Mouse (Mus musculus) CH12.LX (cell line): ENCODE results near the gene Phf12. TPM values are rescaled to one million over a fixed set of nuclear protein-coding genes. Genes with fewer than 3 reads are reported as not detected.

Experiments used
- DNase-seq: peaks from one replicate; pipeline ENCODE4 v3.0.0-alpha.2; 2013; ENCODE audit errors: extremely low read depth
- H3K27ac ChIP-seq: 2 replicates; pipeline ENCODE4 v1.5.1; 2012; ENCODE audit warnings: low read depth, mild to moderate bottlenecking, control low read depth, moderate library complexity; ENCODE audit not compliant: insufficient read depth
- H3K27me3 ChIP-seq: replicated peaks from 2 replicates; pipeline ENCODE3; 2012; ENCODE audit warnings: inconsistent platforms
- H3K36me3 ChIP-seq, 2 experiments: replicated peaks in 1 of 2; 2 replicates each; pipeline versions ENCODE3 to v1.6.1; 2012; ENCODE audit warnings: inconsistent platforms in 1 of 2, low read length in 1 of 2, mild to moderate bottlenecking in 1 of 2, mixed read lengths in 1 of 2, moderate library complexity in 1 of 2; ENCODE audit not compliant: control insufficient read depth in 1 of 2, insufficient read depth in 1 of 2
- H3K4me1 ChIP-seq, 2 experiments: 2 replicates each; pipeline ENCODE4 v1.6.1; 2012; ENCODE audit warnings: inconsistent platforms in 1 of 2, moderate library complexity in 1 of 2; ENCODE audit not compliant: insufficient read depth in 2 of 2, control insufficient read depth in 1 of 2
- H3K4me2 ChIP-seq: 2 replicates; pipeline ENCODE4 v1.6.1; 2012; ENCODE audit warnings: low read depth, mild to moderate bottlenecking, control low read depth; ENCODE audit not compliant: poor library complexity, insufficient read depth, severe bottlenecking
- H3K4me3 ChIP-seq, 3 experiments: fragments of 150-350 bp in 1 of 3; sonication (generic) in 1 of 3; replicated peaks in 1 of 3; 2 replicates each; pipeline versions ENCODE3 to v1.5.1; 2011 to 2012; ENCODE audit warnings: low read depth in 2 of 3, low read length in 2 of 3, mild to moderate bottlenecking in 2 of 3, moderate library complexity in 2 of 3, control low read depth in 1 of 3, improper control_type of control experiment in 1 of 3, inconsistent platforms in 1 of 3, mixed read lengths in 1 of 3; ENCODE audit not compliant: poor library complexity in 1 of 3
- H3K79me2 ChIP-seq: replicated peaks from 2 replicates; pipeline ENCODE4 v1.6.1; 2012; ENCODE audit warnings: mild to moderate bottlenecking, moderate library complexity; ENCODE audit not compliant: control insufficient read depth, poor library complexity, insufficient read depth, severe bottlenecking; ENCODE audit errors: extremely low read depth
- H3K9ac ChIP-seq: 2 replicates; pipeline ENCODE4 v1.6.1; 2012; ENCODE audit warnings: low read depth, mild to moderate bottlenecking, control low read depth, moderate library complexity; ENCODE audit not compliant: insufficient read depth
- H3K9me3 ChIP-seq: replicated peaks from 2 replicates; pipeline ENCODE3; 2012; ENCODE audit warnings: low read length, inconsistent platforms, mixed read lengths
- BHLHE40 ChIP-seq: IDR thresholded peaks from 2 replicates; pipeline ENCODE4 v1.6.1; 2011; ENCODE audit warnings: mild to moderate bottlenecking, low read depth, low read length, improper control_type of control experiment
- CHD1 ChIP-seq: IDR thresholded peaks from 2 replicates; pipeline ENCODE4 v1.6.1; 2012; ENCODE audit warnings: low read depth, low read length, improper control_type of control experiment, inconsistent platforms
- CHD2 ChIP-seq: IDR thresholded peaks from 2 replicates; pipeline ENCODE4 v1.6.1; 2011; ENCODE audit warnings: low read length, improper control_type of control experiment
- CTCF ChIP-seq, 2 experiments: IDR thresholded peaks in 1 of 2; conservative IDR thresholded peaks in 1 of 2; 2 replicates each; pipeline ENCODE4 v1.5.1; 2011 to 2012; ENCODE audit warnings: low read depth in 2 of 2, low read length in 2 of 2, improper control_type of control experiment in 1 of 2, inconsistent platforms in 1 of 2, mild to moderate bottlenecking in 1 of 2, moderate library complexity in 1 of 2
- E2F4 ChIP-seq: IDR thresholded peaks from 2 replicates; pipeline ENCODE4 v1.6.1; 2011; ENCODE audit warnings: low read depth, low read length, improper control_type of control experiment; ENCODE audit not compliant: insufficient replicate concordance
- ELF1 ChIP-seq: IDR thresholded peaks from 2 replicates; pipeline ENCODE4 v1.6.1; 2014; ENCODE audit warnings: low read depth, mild to moderate bottlenecking, inconsistent platforms, low read length, improper control_type of control experiment
- EP300 ChIP-seq: IDR thresholded peaks from 2 replicates; pipeline ENCODE4 v1.6.1; 2011; ENCODE audit warnings: low read length, improper control_type of control experiment
- GABPA ChIP-seq: IDR thresholded peaks from 2 replicates; pipeline ENCODE4 v1.6.1; 2012; ENCODE audit warnings: low read depth, low read length, improper control_type of control experiment, inconsistent platforms; ENCODE audit not compliant: insufficient replicate concordance
- HCFC1 ChIP-seq: IDR thresholded peaks from 2 replicates; pipeline ENCODE4 v1.6.1; 2012; ENCODE audit warnings: low read depth, mild to moderate bottlenecking, inconsistent platforms, low read length, improper control_type of control experiment
- IRF4 ChIP-seq: IDR thresholded peaks from 2 replicates; pipeline ENCODE4 v1.6.1; 2014; ENCODE audit warnings: low read depth, mild to moderate bottlenecking, inconsistent platforms, low read length, improper control_type of control experiment
- JUND ChIP-seq: conservative IDR thresholded peaks from 2 replicates; pipeline ENCODE4 v1.6.1; 2011; ENCODE audit warnings: low read depth, low read length, improper control_type of control experiment
- KAT2A ChIP-seq: IDR thresholded peaks from 2 replicates; pipeline ENCODE4 v1.6.1; 2012; ENCODE audit warnings: low read length, improper control_type of control experiment, inconsistent platforms; ENCODE audit not compliant: insufficient replicate concordance
- MAX ChIP-seq: IDR thresholded peaks from 2 replicates; pipeline ENCODE4 v1.6.1; 2011; ENCODE audit warnings: low read length, improper control_type of control experiment
- MAZ ChIP-seq: IDR thresholded peaks from 2 replicates; pipeline ENCODE4 v1.6.1; 2012; ENCODE audit warnings: low read depth, mild to moderate bottlenecking, inconsistent platforms, low read length, improper control_type of control experiment, moderate library complexity
- MEF2A ChIP-seq: IDR thresholded peaks from 2 replicates; pipeline ENCODE4 v1.6.1; 2014; ENCODE audit warnings: low read depth, mild to moderate bottlenecking, inconsistent platforms, low read length, improper control_type of control experiment, borderline replicate concordance
- MXI1 ChIP-seq: IDR thresholded peaks from 2 replicates; pipeline ENCODE4 v1.6.1; 2011; ENCODE audit warnings: mild to moderate bottlenecking, low read depth, low read length, improper control_type of control experiment
- MYC ChIP-seq: IDR thresholded peaks from 2 replicates; pipeline ENCODE4 v1.6.1; 2011; ENCODE audit warnings: low read depth, mild to moderate bottlenecking, improper control_type of control experiment, low read length
- NELFE ChIP-seq: IDR thresholded peaks from 2 replicates; pipeline ENCODE4 v1.6.1; 2011; ENCODE audit warnings: low read depth, low read length, improper control_type of control experiment
- NRF1 ChIP-seq: IDR thresholded peaks from 2 replicates; pipeline ENCODE4 v1.6.1; 2014; ENCODE audit warnings: low read depth, mild to moderate bottlenecking, inconsistent platforms, low read length, improper control_type of control experiment, moderate library complexity
- POLR2A ChIP-seq: IDR thresholded peaks from 2 replicates; pipeline ENCODE4 v1.6.1; 2011; ENCODE audit warnings: low read depth, mild to moderate bottlenecking, improper control_type of control experiment, low read length
- POLR2AphosphoS2 ChIP-seq: IDR thresholded peaks from 2 replicates; pipeline ENCODE4 v1.6.1; 2011; ENCODE audit warnings: low read depth, low read length, improper control_type of control experiment
- RAD21 ChIP-seq: IDR thresholded peaks from 2 replicates; pipeline ENCODE4 v1.6.1; 2011; ENCODE audit warnings: low read depth, mild to moderate bottlenecking, low read length, improper control_type of control experiment, moderate library complexity
- RCOR1 ChIP-seq: conservative IDR thresholded peaks from 2 replicates; pipeline ENCODE4 v1.6.1; 2012; ENCODE audit warnings: low read depth, mild to moderate bottlenecking, inconsistent platforms, low read length, improper control_type of control experiment
- SIN3A ChIP-seq: IDR thresholded peaks from 2 replicates; pipeline ENCODE4 v1.6.1; 2012; ENCODE audit warnings: low read length, improper control_type of control experiment, inconsistent platforms
- SMC3 ChIP-seq: IDR thresholded peaks from 2 replicates; pipeline ENCODE4 v1.6.1; 2011; ENCODE audit warnings: low read depth, low read length, improper control_type of control experiment
- TBP ChIP-seq: conservative IDR thresholded peaks from 2 replicates; pipeline ENCODE4 v1.6.1; 2011; ENCODE audit warnings: low read depth, low read length, improper control_type of control experiment
- TCF12 ChIP-seq: IDR thresholded peaks from 2 replicates; pipeline ENCODE4 v1.6.1; 2014; ENCODE audit warnings: low read depth, mild to moderate bottlenecking, inconsistent platforms, low read length, improper control_type of control experiment
- UBTF ChIP-seq: IDR thresholded peaks from 2 replicates; pipeline ENCODE4 v1.6.1; 2012; ENCODE audit warnings: low read depth, mild to moderate bottlenecking, inconsistent platforms, low read length, improper control_type of control experiment, moderate library complexity
- USF1 ChIP-seq: IDR thresholded peaks from 2 replicates; pipeline ENCODE4 v1.6.1; 2014; ENCODE audit warnings: low read depth, mild to moderate bottlenecking, inconsistent platforms, low read length, improper control_type of control experiment
- USF2 ChIP-seq: conservative IDR thresholded peaks from 2 replicates; pipeline ENCODE4 v1.6.1; 2011; ENCODE audit warnings: low read depth, low read length, improper control_type of control experiment
- ZC3H11A ChIP-seq: IDR thresholded peaks from 2 replicates; pipeline ENCODE4 v1.6.1; 2012; ENCODE audit warnings: low read depth, mild to moderate bottlenecking, inconsistent platforms, low read length, improper control_type of control experiment
- ZKSCAN1 ChIP-seq: IDR thresholded peaks from 2 replicates; pipeline ENCODE4 v1.6.1; 2012; ENCODE audit warnings: low read depth, inconsistent platforms, low read length, improper control_type of control experiment, borderline replicate concordance
- ZMIZ1 ChIP-seq: IDR thresholded peaks from 2 replicates; pipeline ENCODE4 v1.6.1; 2012; ENCODE audit warnings: low read depth, mild to moderate bottlenecking, inconsistent platforms, low read length, improper control_type of control experiment
- dilution Hi-C: fragments of 300-500 bp; cut with MboI; formaldehyde crosslinking; loops from 2 replicates; pipeline ENCODE4 v1.14.3; 2020; ENCODE audit warnings: low sequenced_read_pairs; ENCODE audit not compliant: extremely low pct_unique_long_range_greater_than_20kb, extremely low pct_ligation_motif_present
- in situ Hi-C: fragments of 300-500 bp; cut with MboI; formaldehyde crosslinking; loops from 3 replicates; pipeline ENCODE4 v1.14.3; 2019; ENCODE audit warnings: low sequenced_read_pairs, low pct_ligation_motif_present, low pct_unique_long_range_greater_than_20kb, mixed read lengths
- polyA plus RNA-seq: library from polyadenylated mRNA; unstranded; fragments of >175 nt; gene quantifications from 2 replicates; pipeline ENCODE4 v1.2.1, GENCODE M21; 2012; ENCODE audit warnings: low read depth; ENCODE audit not compliant: insufficient read length
- total RNA-seq, 2 experiments: library from RNA; depleted of rRNA; stranded (reverse); fragments of 300-350 nt in 1 of 2; fragments of >200 nt in 1 of 2; gene quantifications; 2 replicates each; pipeline ENCODE4 v1.2.3; 2012 to 2014

Gene Phf12
- total and polyA plus RNA-seq, 3 experiments: 10.7 to 59.7 (median 30.5) TPM

DNA sequence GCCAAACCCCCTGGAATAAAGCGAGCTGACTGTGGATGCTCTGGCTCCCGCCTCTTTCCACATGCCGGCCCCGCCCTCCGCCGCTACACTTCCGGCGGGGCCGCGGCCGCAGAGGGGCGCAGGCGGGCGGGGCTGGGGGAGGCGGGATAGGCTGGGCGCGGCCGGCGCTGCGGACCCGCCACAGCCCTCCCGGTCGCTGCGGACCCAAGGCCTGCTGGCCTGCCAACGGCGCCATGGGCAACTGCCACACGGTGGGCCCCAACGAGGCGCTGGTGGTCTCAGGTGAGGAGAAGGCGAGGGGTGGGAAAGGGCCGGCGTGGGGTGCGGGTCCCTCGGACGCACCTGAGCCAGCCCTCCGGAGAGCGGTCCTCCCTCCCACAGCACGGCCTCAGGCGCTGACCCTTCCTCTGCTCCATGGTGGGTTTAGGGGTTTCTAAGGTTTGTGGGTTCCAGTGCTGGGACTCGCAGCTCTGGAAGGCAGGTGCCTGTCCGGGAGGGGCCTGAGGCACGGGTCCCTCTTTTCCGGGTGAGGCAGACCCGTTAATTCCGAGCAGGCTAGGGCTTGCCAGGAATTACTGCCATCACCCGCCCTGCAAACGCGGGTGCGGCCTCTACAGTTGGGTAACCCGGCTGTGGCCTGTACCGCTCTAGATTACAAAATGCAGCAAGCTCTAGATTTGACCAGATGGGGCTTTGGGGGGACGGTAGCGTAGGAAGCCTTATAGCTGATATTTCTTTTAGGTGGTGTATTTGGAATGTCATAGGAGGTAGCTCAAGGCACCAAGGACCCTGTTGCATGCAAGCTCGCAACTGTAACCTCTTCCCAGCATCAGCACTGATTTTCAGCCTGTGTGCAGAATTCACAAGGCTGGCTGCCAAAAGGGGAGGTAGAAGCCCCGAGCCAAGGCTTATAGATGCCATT is 55.5 kb downstream of the Phf12 start, which contains the start of gene Flot2:
Gene Flot2, plus strand, starts transcription at position 101 of the 922 bp plus-strand sequence.
- DNase-seq: peak; percentile 45
- H3K4me1 ChIP-seq: peaks cover 8 to 24% of the 10 kb centered on the region in 2 experiments
- H3K4me3 ChIP-seq: peak within 1 kb of the TSS; percentile 68 to 88 (median 82)
- no peak within 1 kb of the TSS for H3K27ac ChIP-seq
- peak within 1 kb of the TSS; percentile 44 for H3K4me2 ChIP-seq
- H3K9me3 ChIP-seq: no peaks in the 10 kb centered on the region
- in situ Hi-C loops (no loop called here), dilution Hi-C loops (no loop called here)
- H3K36me3 ChIP-seq: peaks cover 7 to 41% of the 10 kb centered on the region in 2 experiments
- no peaks in the 10 kb centered on the region for H3K27me3 ChIP-seq
- peak within 1 kb of the TSS; percentile 88 for H3K9ac ChIP-seq
- TF ChIP-seq MEF2A: 0 out of 2 replicates have a peak, but pooled peaks have one; percentile 15
- no peak for TF ChIP-seq MAX
- TF ChIP-seq ZKSCAN1: no peak
- TF ChIP-seq BHLHE40: no peak
- TF ChIP-seq JUND: no peak
- TF ChIP-seq USF1: no peak
- peak in 1 of 2 experiments; percentile 29; a peak in 1 of 4 replicates for TF ChIP-seq CTCF (conservative IDR thresholded peaks at IDR 0.05 in 1 of 2, IDR thresholded peaks at IDR 0.05 in 1 of 2; ENCODE audit: low read depth in 2 of 2, low read length in 2 of 2)
- TF ChIP-seq HCFC1: peak; percentile 52
- no peak for TF ChIP-seq GABPA
- TF ChIP-seq CHD1: no peak
- TF ChIP-seq EP300: no peak
- TF ChIP-seq SMC3: no peak
- peak; percentile 6; the same call in 1 of the 2 replicates for TF ChIP-seq IRF4
- TF ChIP-seq POLR2A: peak; percentile 65
- peak; percentile 27; the same call in 1 of the 2 replicates for TF ChIP-seq MXI1
- TF ChIP-seq CHD2: 0 out of 2 replicates have a peak, but pooled peaks have one; percentile 22
- no peak for TF ChIP-seq KAT2A
- TF ChIP-seq MAZ: 0 out of 2 replicates have a peak, but pooled peaks have one; percentile 47
- TF ChIP-seq NELFE: no peak; the same call in 1 of the 2 replicates
- TF ChIP-seq TCF12: no peak; the same call in 1 of the 2 replicates
- no peak for TF ChIP-seq RCOR1
- TF ChIP-seq RAD21: no peak
- no peak for TF ChIP-seq E2F4
- TF ChIP-seq TBP: no peak
- TF ChIP-seq MYC: no peak
- no peak for TF ChIP-seq UBTF
- peak; percentile 71 for TF ChIP-seq ELF1
- 0 out of 2 replicates have a peak, but pooled peaks have one; percentile 40 for TF ChIP-seq ZMIZ1
- no peak for TF ChIP-seq USF2
- no peak for TF ChIP-seq ZC3H11A
- no peak for TF ChIP-seq SIN3A
- peak; percentile 73 for TF ChIP-seq POLR2AphosphoS2
- peak; percentile 15; the same call in 1 of the 2 replicates for TF ChIP-seq NRF1
- H3K79me2 ChIP-seq: no peaks in the 10 kb centered on the region
